Mouse (Mus musculus) hindbrain, embryonic 14.5 days (tissue): ENCODE measurements around the gene Gm20441. TPM values are rescaled to one million over a fixed set of nuclear protein-coding genes. Genes with fewer than 3 reads are reported as not detected.
"Not testable (repeated sequence)": the region's sequence is repeated elsewhere in the genome, so short reads cannot be mapped to it uniquely, and the experiment has no call there.

Experiments
- ATAC-seq: fragments of 200-750 bp; cut with Nextera tagmentation; 2 replicates; pipeline ENCODE4 v1.8.0; 2017; ENCODE audit warnings: moderate number of reproducible peaks, mild to moderate bottlenecking, moderate TSS enrichment, moderate library complexity; ENCODE audit not compliant: low FRiP score
- DNase-seq: peaks from one replicate; pipeline ENCODE4 v3.0.0-alpha.2; 2015; ENCODE audit warnings: low spot score
- H3K27ac ChIP-seq: fragments of 300-500 bp; sonication (generic); 2 replicates; pipeline ENCODE4 v1.5.1; 2014; ENCODE audit warnings: mild to moderate bottlenecking, moderate library complexity
- H3K27me3 ChIP-seq: fragments of 300-500 bp; sonication (generic); 2 replicates; pipeline ENCODE4 v1.6.1; 2014; ENCODE audit warnings: mild to moderate bottlenecking, low read length, mixed read lengths; ENCODE audit not compliant: control insufficient read depth, insufficient read depth
- H3K36me3 ChIP-seq: fragments of 300-500 bp; sonication (generic); replicated peaks from 2 replicates; pipeline ENCODE4 v1.6.1; 2014; ENCODE audit not compliant: control insufficient read depth, insufficient read depth
- H3K4me1 ChIP-seq: fragments of 300-500 bp; sonication (generic); replicated peaks from 2 replicates; pipeline ENCODE4 v1.6.1; 2014; ENCODE audit warnings: antibody characterized with exemption, low read length, mixed read lengths; ENCODE audit not compliant: control insufficient read depth, insufficient read depth
- H3K4me2 ChIP-seq: fragments of 300-500 bp; sonication (generic); replicated peaks from 2 replicates; pipeline ENCODE4 v1.6.1; 2014; ENCODE audit warnings: mild to moderate bottlenecking, moderate library complexity
- H3K4me3 ChIP-seq: fragments of 300-500 bp; sonication (generic); replicated peaks from 2 replicates; pipeline ENCODE4 v1.5.1; 2014; ENCODE audit warnings: mild to moderate bottlenecking, low read length
- H3K9ac ChIP-seq: fragments of 300-500 bp; sonication (generic); 2 replicates; pipeline ENCODE4 v1.6.1; 2014
- H3K9me3 ChIP-seq: fragments of 300-500 bp; sonication (generic); 2 replicates; pipeline ENCODE4 v1.6.1; 2016; ENCODE audit warnings: low read length; ENCODE audit not compliant: control insufficient read depth
- WGBS: fragments of 180-500 bp; shearing (Covaris S2); extraction: QIAGEN DNeasy Blood & Tissue Kit; methylation state at CpG from one replicate; pipeline ENCODE4 v1.1.7; 2014; 5-methylcytosine and 5-hydroxymethylcytosine counted together
- polyA plus RNA-seq: library from polyadenylated mRNA; unstranded; fragments of >200 nt; fragmentation: Nextera tagmentation; extraction: Ambion mirVana; gene quantifications from 2 replicates; pipeline ENCODE4 v1.2.1, GENCODE M21; 2014

Gm20441 gene
- polyA plus RNA-seq, 1 experiment from 2014 or later, result not detected

DNA sequence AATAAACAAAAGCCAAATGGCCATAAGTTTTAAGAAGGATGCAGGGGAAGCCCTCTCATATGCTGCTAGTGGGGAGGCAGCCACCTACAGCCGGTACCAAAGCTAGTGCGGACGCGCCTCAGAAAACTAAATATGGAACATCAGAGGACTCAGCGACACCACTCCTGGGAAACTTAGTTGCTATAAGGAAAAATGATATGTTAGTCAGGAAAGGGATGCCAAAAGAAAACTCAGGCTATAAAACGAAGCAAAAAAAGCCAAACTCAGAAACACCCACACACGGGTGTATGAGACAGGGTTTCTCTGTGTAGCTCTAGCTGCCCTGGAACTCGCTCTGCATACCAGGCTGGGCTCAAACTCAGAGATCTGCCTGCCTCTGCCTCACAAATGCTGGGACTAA is 7.5 kb upstream of the Gm20441 start:
- ATAC-seq (no peak), DNase-seq (no peak)
- H3K27me3 ChIP-seq, result no peaks in the 10 kb centered on the region
- H3K4me1 ChIP-seq, result no peaks in the 10 kb centered on the region
- no peak overlapping the region for H3K4me2 ChIP-seq
- no peak overlapping the region for H3K4me3 ChIP-seq
- WGBS, result 93% methylated on average over 8 of the region's 8 CpGs
- no peaks in the 10 kb centered on the region for H3K9me3 ChIP-seq
- no peak overlapping the region for H3K27ac ChIP-seq
- no peak overlapping the region for H3K9ac ChIP-seq
- H3K36me3 ChIP-seq, result no peaks in the 10 kb centered on the region

DNA sequence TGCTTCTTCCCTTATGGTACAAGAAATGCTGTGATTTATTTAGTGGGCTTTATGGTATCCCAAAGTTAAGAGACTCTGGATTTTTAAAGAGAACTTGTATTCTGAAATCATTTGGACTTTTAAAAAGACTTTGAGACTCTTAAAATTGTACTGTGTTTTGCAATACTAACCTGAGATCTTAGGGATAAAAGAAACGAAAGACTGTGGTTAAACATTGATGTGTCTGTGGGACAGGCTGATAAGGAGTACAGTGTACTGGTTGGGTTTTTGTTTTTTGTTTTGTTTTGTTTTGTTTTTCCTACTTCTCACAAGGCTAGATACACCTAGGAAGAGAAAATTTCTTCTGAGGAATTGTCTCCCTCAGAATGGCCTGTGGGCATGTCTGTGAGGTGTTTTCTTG is 4.7 kb upstream of the Gm20441 start:
- peaks cover 5% of the 10 kb centered on the region; the same call in 1 of the 2 replicates for H3K4me1 ChIP-seq
- H3K27ac ChIP-seq, result no peak overlapping the region
- no peak overlapping the region for H3K9ac ChIP-seq
- H3K36me3 ChIP-seq, result no peaks in the 10 kb centered on the region
- H3K4me2 ChIP-seq, result no peak overlapping the region
- DNase-seq (no peak), ATAC-seq (no peak)
- WGBS, result 77% methylated on average over 1 of the region's 1 CpGs
- peaks cover 23% of the 10 kb centered on the region for H3K27me3 ChIP-seq
- no peaks in the 10 kb centered on the region for H3K9me3 ChIP-seq
- H3K4me3 ChIP-seq, result no peak overlapping the region

DNA sequence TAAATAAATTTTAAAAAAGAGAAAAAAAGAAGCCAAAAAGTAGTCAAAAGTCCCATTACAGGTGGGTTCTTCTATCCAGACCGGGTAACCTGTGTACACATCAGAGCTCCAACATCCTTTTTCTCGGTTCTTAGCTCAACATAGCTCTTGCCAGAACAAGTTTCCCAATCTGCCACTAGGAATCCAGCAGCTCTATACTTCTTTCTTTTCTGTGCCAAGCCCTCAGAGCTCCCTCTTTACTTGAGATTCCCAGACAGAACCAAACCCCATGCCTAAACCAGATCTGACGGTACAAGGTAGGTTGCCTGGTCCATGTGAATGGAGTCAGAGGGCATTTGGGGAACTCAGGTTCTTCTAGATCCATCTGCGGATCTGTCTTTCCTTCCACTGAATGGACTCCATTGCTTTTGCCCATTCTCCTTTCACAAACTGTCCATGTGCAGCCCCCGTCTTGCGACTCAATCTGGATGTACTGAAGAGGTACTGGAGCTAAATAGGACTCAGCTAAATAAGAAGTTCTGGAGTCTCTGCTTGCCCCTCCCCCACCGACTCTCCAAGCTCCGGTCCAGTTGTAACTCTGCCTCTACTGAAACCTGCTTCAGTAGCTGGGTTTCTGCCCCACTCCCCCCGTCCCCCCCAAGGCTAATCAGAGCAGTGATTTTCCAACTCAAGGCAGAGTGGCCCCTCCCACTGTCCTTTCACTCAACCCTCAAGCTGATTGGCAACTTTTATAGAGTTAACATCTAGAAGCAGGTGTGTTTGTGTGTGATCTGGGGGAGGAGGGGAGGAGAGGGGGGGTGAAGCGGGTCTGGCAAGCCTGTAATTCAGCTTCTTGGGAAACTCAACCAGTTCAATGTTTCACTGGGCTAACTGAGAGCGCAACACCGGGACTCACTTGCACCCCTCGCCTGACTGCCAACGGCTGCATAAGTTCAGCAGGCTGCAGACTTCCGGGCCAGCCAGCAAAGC is 1.3 kb downstream of the Gm20441 start:
- Histone ChIP-seq H3K4me3 (no peak overlapping the region), H3K27me3 (peaks cover 51% of the 10 kb centered on the region)
- ATAC-seq, result no peak

DNA sequence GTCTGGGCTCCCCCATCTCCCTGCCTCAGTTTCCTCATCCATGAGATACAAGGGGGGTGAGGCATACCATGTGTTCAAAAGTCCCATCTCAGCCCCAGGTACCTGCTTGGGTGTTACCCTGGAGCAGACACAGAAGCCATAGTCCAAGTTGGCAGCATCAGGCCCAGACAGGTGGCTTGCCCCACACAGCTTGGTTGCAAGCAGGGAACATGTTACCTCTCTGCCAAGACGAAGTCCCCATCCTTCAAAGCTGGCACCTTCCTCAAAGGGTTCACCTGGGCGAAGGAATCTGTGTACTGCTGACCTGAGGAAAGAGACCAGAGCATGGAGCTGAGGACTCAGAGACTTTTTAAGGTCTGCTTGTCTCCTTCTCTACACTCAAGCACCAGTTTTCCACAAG is 2.9 kb downstream of the Gm20441 start:
- Histone ChIP-seq H3K27me3 (peaks cover 50% of the 10 kb centered on the region), H3K4me1 (peaks cover 8% of the 10 kb centered on the region), H3K36me3 (no peaks in the 10 kb centered on the region), H3K4me3 (no peak overlapping the region), H3K9me3 (peaks cover 3% of the 10 kb centered on the region), H3K9ac (no peak overlapping the region), H3K27ac (no peak overlapping the region), H3K4me2 (no peak overlapping the region)
- no peak for ATAC-seq
- 63% methylated on average over 2 of the region's 2 CpGs for WGBS
- no peak for DNase-seq

More for the DNA sequence above, 1.3 kb downstream of the Gm20441 start:
- peaks cover 7% of the 10 kb centered on the region; the same call in 1 of the 2 replicates for H3K4me1 ChIP-seq
- no peak for DNase-seq
- peaks cover 3% of the 10 kb centered on the region for H3K9me3 ChIP-seq
- H3K9ac ChIP-seq, result no peak overlapping the region
- H3K27ac ChIP-seq, result no peak overlapping the region
- no peaks in the 10 kb centered on the region for H3K36me3 ChIP-seq
- H3K4me2 ChIP-seq, result no peak overlapping the region
- WGBS, result 45% methylated on average over 15 of the region's 15 CpGs

DNA sequence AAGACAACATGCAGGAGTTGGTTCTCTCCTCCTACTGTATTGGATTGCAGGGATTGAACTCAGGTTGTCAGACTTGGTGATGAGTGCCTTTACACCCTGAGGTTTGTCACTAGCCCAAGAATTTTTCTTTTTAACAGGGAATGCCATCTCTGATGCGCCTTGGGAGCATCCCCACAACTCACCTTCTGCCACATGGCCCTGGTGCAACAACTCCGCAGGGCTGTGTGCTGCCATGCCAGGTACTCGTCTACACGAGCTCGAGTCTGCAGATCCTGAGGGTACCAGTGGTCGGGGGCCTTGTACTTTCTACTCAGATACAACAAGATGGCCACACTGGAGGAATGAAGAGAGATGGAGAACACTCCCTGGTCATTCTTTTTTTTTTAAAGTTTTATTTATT is 4.2 kb downstream of the Gm20441 start:
- H3K4me1 ChIP-seq, result peaks cover 16% of the 10 kb centered on the region
- no peak overlapping the region for H3K4me2 ChIP-seq
- peaks cover 3% of the 10 kb centered on the region for H3K9me3 ChIP-seq
- H3K9ac ChIP-seq, result no peak overlapping the region
- 93% methylated on average over 6 of the region's 6 CpGs for WGBS
- no peaks in the 10 kb centered on the region for H3K36me3 ChIP-seq
- H3K4me3 ChIP-seq, result no peak overlapping the region
- DNase-seq (no peak), ATAC-seq (no peak)
- peaks cover 38% of the 10 kb centered on the region for H3K27me3 ChIP-seq
- H3K27ac ChIP-seq, result no peak overlapping the region

DNA sequence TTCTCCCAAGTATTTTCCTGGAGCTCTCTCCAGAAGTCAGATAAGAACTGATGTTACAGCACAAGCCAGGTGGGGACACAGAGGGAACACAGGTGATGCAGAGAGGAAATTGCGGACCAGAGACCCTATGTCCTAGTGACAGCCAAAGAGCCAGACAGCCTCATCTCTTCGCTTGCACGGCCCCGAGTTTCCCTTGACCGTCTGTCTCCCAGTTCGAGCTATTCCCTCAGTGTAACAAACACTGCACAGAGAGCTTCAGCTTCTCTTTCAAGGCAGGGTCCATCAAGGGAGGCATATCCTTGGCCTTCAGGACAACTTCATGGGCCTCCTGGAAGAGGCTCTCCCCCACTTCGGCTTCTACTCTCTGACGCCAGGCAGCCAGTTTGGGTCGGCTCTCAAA is 6.2 kb downstream of the Gm20441 start:
- no peak overlapping the region for H3K4me2 ChIP-seq
- ATAC-seq, result no peak
- H3K36me3 ChIP-seq, result no peaks in the 10 kb centered on the region
- H3K9me3 ChIP-seq, result peaks cover 3% of the 10 kb centered on the region
- no peak overlapping the region for H3K9ac ChIP-seq
- no peak for DNase-seq
- peaks cover 10% of the 10 kb centered on the region for H3K4me1 ChIP-seq
- peaks cover 19% of the 10 kb centered on the region for H3K27me3 ChIP-seq
- H3K27ac ChIP-seq, result no peak overlapping the region
- WGBS, result 92% methylated on average over 9 of the region's 9 CpGs
- H3K4me3 ChIP-seq, result no peak overlapping the region

DNA sequence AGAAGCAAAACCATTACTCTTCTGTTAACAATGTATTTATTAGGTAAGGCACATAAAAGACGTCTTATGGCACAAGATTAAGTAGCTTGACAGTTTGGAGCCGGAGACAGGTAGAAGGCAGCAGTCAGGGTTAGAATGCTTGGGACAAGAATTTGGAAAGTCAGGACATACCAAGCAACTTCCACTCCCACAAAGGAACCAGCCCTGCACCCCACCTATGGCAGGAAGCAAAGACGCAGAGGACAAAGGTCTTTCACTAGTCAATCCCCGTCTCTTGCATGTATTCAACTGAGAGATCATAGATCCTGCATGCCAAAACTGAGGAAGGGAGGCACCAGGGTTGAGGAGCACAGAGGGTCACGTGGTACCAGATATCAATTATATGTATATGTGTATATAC is 6.7 kb downstream of the Gm20441 start:
- peaks cover 3% of the 10 kb centered on the region for H3K9me3 ChIP-seq
- DNase-seq (no peak), ATAC-seq (no peak)
- no peak overlapping the region for H3K4me3 ChIP-seq
- no peak overlapping the region for H3K4me2 ChIP-seq
- no peaks in the 10 kb centered on the region for H3K36me3 ChIP-seq
- no peak overlapping the region for H3K9ac ChIP-seq
- WGBS, result 95% methylated on average over 5 of the region's 5 CpGs
- no peak overlapping the region for H3K27ac ChIP-seq
- H3K4me1 ChIP-seq, result peaks cover 10% of the 10 kb centered on the region
- peaks cover 14% of the 10 kb centered on the region for H3K27me3 ChIP-seq

DNA sequence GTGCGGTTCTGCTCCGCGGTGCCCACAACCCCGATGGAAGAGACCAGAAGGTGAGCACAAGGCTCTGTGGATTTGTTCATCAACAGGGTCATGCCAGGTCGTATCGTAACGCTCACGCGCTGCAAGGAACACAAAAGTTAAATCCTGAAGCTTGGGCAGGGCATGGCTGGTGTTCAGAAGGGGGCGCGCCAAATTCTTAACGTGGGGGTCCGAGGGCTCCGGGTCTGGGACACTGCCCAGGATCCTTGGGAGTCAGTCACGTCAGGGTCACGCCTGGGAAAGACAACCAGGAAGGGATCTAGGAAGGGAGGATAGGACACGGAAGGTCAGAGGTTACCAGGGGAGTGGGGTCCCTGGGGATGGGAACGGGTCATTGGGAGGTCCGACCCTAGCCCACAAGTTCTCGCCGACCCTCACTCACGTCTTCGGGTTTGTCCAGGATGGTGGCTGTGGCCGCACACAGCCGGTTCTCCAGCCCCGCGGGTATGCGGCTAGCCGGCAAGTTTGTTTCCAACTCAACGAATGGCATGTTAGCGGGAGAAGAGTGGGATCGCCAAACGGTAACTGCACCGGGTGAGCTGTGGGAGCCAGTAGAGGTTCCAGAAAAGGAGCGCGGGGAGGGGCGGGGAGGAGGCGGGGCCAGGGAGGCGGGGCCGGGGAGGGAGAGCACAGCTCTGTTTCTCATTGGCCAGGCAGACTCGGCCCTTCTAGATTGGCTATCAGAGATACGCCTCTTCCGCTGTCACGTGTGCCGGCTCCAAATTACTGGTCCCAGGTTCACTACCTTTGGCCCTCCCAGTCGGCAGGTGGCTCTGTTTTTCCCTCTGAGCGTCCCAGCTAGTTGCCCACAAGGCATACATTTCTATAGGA is 7.7 kb downstream of the Gm20441 start, which contains the start of gene Ddt:
Gene Ddt, minus strand, starts transcription at position 620 of the 870 bp plus-strand sequence.
- no peak within 1 kb of the TSS for H3K27ac ChIP-seq
- H3K36me3 ChIP-seq, result no peaks in the 10 kb centered on the region
- ATAC-seq, result peak; percentile 97
- DNase-seq, result peak; percentile 84
- under 1% methylated on average over 46 of the region's 47 CpGs for WGBS
- no peaks in the 10 kb centered on the region for H3K9me3 ChIP-seq
- peak within 1 kb of the TSS; percentile 57 for H3K9ac ChIP-seq
- peaks cover 10% of the 10 kb centered on the region for H3K4me1 ChIP-seq
- H3K4me3 ChIP-seq, result peak within 1 kb of the TSS; percentile 48
- peak within 1 kb of the TSS; percentile 99 for H3K4me2 ChIP-seq
- H3K27me3 ChIP-seq, result peaks cover 4% of the 10 kb centered on the region; the same call in 1 of the 2 replicates

DNA sequence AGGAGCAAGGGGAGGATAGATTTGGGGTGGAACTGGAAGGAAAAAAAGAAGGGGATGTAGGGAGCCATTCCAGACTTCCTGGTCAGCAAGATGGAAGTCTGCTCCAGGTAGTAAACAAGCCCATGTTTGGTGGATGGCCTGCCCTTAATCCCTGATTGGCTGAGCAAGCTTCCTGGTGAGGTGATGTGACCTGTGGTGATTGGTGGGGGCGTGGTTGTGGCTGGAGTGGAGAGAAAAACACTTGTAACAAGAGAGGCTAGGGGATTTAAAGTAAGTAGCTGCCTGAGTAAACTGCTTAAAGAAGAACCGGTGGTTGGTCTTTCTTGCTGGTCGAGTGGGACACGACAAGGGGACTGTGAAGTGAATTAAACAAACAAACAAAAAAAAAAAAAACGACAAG is 13.0 kb downstream of the Gm20441 start:
- H3K9me3 ChIP-seq, H3K36me3 ChIP-seq, H3K27me3 ChIP-seq, H3K4me3 ChIP-seq, DNase-seq, H3K27ac ChIP-seq, H3K9ac ChIP-seq, H3K4me2 ChIP-seq, ATAC-seq: not testable (repeated sequence)
- WGBS, result 41% methylated on average over 5 of the region's 5 CpGs
- H3K4me1 ChIP-seq, result peaks cover 18% of the 10 kb centered on the region
